Mouse (Mus musculus) lung, embryonic 15.5 days (tissue): ENCODE data around the gene Cdk17. TPM values are rescaled to one million over a fixed set of nuclear protein-coding genes. Genes with fewer than 3 reads are reported as not detected.
"Not testable (repeated sequence)": the region's sequence is repeated elsewhere in the genome, so short reads cannot be mapped to it uniquely, and the experiment has no call there.

Experiments
- ATAC-seq: fragments of 200-750 bp; cut with Nextera tagmentation; 2 replicates; pipeline ENCODE4 v1.8.0; 2017; ENCODE audit warnings: moderate number of reproducible peaks, borderline replicate concordance; ENCODE audit not compliant: low FRiP score, low TSS enrichment; ENCODE audit errors: extremely low read depth
- H3K27ac ChIP-seq: fragments of 300-500 bp; sonication (generic); 2 replicates; pipeline ENCODE4 v1.5.1; 2015; ENCODE audit warnings: moderate library complexity, mild to moderate bottlenecking, inconsistent platforms
- H3K27me3 ChIP-seq: fragments of 300-500 bp; sonication (generic); 2 replicates; pipeline ENCODE4 v1.6.1; 2015; ENCODE audit warnings: inconsistent platforms
- H3K36me3 ChIP-seq: fragments of 300-500 bp; sonication (generic); 2 replicates; pipeline ENCODE4 v1.6.1; 2015; ENCODE audit warnings: inconsistent platforms
- H3K4me1 ChIP-seq: fragments of 300-500 bp; sonication (generic); 2 replicates; pipeline ENCODE4 v1.6.1; 2015; ENCODE audit warnings: inconsistent platforms
- H3K4me2 ChIP-seq: fragments of 300-500 bp; sonication (generic); 2 replicates; pipeline ENCODE4 v1.6.1; 2015; ENCODE audit warnings: inconsistent platforms, mild to moderate bottlenecking, moderate library complexity
- H3K4me3 ChIP-seq: fragments of 300-500 bp; sonication (generic); 2 replicates; pipeline ENCODE4 v1.5.1; 2015; ENCODE audit warnings: mild to moderate bottlenecking, inconsistent platforms
- H3K9ac ChIP-seq: fragments of 300-500 bp; sonication (generic); 2 replicates; pipeline ENCODE4 v1.6.1; 2015; ENCODE audit warnings: inconsistent platforms
- H3K9me3 ChIP-seq: fragments of 300-500 bp; sonication (generic); 2 replicates; pipeline ENCODE4 v1.6.1; 2016; ENCODE audit warnings: inconsistent platforms
- WGBS: fragments of 180-500 bp; shearing (Covaris S2); methylation state at CpG from one replicate; pipeline ENCODE4 v1.1.7; 2015; 5-methylcytosine and 5-hydroxymethylcytosine counted together
- polyA plus RNA-seq: library from polyadenylated mRNA; unstranded; fragments of >200 nt; fragmentation: Nextera tagmentation; extraction: Ambion mirVana; gene quantifications from 2 replicates; pipeline ENCODE4 v1.2.1, GENCODE M21; 2015

Gene Cdk17
- polyA plus RNA-seq, 1 experiment from 2014 or later, result 18.2 TPM

DNA sequence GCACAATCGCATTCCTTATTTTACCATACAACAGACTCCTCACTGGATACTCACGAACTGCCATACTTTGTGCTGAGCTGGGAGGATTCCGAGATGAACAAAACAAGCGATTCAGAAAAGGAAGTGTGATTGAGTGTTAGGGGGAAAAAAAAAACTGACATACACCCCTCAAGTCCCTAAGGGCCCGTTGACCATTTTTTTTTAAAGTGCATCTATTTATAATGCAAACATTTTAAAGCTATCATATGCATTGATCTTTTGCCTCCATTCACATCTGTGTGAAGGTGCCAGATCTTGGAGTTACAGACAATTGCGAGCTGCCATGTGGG lies 16.7 kb upstream of the Cdk17 start:
- Histone ChIP-seq H3K27ac (no peak overlapping the region), H3K27me3 (no peaks in the 10 kb centered on the region), H3K4me3 (no peak overlapping the region), H3K4me2 (no peak overlapping the region), H3K36me3 (no peaks in the 10 kb centered on the region), H3K9me3 (no peaks in the 10 kb centered on the region), H3K9ac (no peak overlapping the region), H3K4me1 (peaks cover 7% of the 10 kb centered on the region)
- WGBS, result 49% methylated on average over 6 of the region's 6 CpGs
- ATAC-seq, result no peak

DNA sequence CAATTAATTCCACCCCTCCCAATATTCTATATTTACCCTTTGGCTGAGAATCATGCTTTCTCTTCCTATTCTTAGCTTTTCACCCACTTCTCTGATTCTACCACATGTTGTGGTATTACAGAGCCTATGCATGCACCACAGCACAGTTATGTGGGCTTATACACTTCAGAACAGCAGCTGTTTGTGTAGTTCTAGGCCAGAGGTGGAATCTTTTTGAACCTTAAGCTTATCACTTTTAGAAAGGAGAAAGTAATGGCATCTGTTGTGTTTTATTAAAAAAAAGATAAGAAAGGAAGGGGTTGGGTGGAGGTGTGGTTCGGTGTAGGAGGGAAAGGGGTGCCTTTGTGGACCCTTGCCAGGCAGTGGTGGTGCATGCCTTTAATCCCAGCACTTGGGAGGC lies 16.1 kb upstream of the Cdk17 start:
- H3K4me1 ChIP-seq, result peaks cover 7% of the 10 kb centered on the region
- H3K36me3 ChIP-seq, result no peaks in the 10 kb centered on the region
- H3K4me3 ChIP-seq, result no peak overlapping the region
- no peaks in the 10 kb centered on the region for H3K9me3 ChIP-seq
- H3K27me3 ChIP-seq, result no peaks in the 10 kb centered on the region
- 81% methylated on average over 1 of the region's 1 CpGs for WGBS
- no peak for ATAC-seq
- H3K9ac ChIP-seq, result no peak overlapping the region
- H3K4me2 ChIP-seq, result no peak overlapping the region
- H3K27ac ChIP-seq, result no peak overlapping the region

DNA sequence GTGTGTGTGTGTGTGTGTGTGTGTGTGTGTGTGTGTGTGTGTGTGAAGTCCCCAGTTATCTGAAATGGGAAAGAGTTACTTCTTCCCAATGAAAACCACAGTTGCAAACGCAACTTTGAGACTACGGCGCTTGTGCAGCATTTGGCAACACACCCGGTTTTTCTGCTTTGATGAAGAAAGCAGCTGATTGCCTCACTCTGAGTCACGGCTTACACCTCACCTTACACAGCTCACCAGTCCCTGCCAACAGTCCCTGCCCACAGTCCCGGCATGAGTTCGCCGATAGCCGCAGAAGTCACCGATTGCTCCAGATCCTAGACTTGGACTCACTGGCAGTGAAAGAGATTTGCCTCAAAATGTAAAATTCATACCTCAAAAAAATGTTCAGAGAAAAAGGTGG lies 15.6 kb upstream of the Cdk17 start:
- no peak for ATAC-seq
- Histone ChIP-seq H3K4me2 (no peak overlapping the region), H3K27me3 (no peaks in the 10 kb centered on the region), H3K4me3 (no peak overlapping the region), H3K9me3 (no peaks in the 10 kb centered on the region), H3K4me1 (peaks cover 7% of the 10 kb centered on the region), H3K36me3 (no peaks in the 10 kb centered on the region), H3K9ac (no peak overlapping the region), H3K27ac (no peak overlapping the region)
- WGBS, result 80% methylated on average over 10 of the region's 10 CpGs

DNA sequence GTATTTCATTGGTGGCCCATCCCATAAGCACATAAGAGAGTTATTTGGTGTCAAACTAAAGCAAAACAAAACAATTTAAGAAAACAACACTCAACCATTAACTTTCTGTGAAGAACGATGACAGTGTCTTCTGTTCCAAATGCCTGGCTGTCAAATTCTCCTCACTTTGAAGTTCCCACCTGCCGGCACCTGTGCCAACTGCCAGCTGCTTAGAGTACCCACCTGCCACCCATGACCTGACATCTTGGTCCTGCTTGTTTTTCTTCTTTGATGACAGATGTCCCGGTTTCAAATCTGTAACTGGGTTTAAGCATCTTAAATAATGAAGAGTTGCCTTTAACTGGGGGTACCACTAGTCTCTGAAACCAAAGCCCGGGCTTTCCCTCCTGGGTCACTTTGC lies 14.1 kb upstream of the Cdk17 start:
- 78% methylated on average over 4 of the region's 4 CpGs for WGBS
- Histone ChIP-seq H3K27me3 (no peaks in the 10 kb centered on the region), H3K9me3 (no peaks in the 10 kb centered on the region), H3K9ac (no peak overlapping the region), H3K4me2 (no peak overlapping the region), H3K27ac (no peak overlapping the region), H3K4me3 (no peak overlapping the region), H3K36me3 (no peaks in the 10 kb centered on the region), H3K4me1 (peaks cover 7% of the 10 kb centered on the region)
- no peak for ATAC-seq

DNA sequence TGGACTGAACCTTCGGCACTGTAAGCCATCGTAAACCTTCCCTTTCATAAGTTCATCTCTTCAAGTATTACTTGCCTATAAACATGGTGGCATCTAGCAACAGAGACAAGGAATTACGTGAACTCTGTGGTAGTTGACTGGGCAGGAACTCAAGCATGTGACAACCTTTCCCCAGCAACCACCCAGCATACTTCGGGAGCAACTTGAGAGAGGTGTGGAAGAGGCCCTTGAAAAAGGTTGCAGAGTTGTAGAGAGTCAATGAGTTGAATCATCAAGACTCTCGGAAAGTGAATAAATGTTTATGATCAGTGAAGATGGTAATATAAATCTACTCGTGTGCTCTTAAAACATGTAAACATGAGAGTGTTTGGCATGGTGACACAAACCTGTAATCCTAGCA lies 13.0 kb upstream of the Cdk17 start:
- Histone ChIP-seq H3K4me2 (no peak overlapping the region), H3K4me3 (no peak overlapping the region), H3K27me3 (no peaks in the 10 kb centered on the region), H3K27ac (no peak overlapping the region), H3K9ac (no peak overlapping the region), H3K4me1 (peaks cover 7% of the 10 kb centered on the region), H3K9me3 (no peaks in the 10 kb centered on the region), H3K36me3 (no peaks in the 10 kb centered on the region)
- 78% methylated on average over 6 of the region's 6 CpGs for WGBS
- no peak for ATAC-seq

DNA sequence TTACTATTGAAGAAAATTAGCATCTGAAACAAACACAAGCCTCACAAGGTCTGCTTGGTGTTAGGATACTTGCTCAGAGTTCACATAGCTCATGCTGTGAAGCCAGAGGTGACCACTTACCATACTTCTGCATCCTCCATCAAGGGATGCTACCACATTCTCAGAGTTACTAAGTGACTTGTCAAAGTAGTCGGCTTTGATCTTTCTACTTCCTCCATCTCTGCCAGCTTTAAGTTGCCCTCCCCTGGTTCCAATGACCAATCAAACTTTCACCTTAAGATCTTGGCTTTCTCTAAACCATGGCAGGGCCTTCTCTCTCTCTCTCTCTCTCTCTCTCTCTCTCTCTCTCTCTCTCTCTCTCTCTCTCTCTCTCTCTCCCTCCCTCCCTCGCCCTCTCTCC lies 11.1 kb upstream of the Cdk17 start:
- Histone ChIP-seq H3K4me1 (no peaks in the 10 kb centered on the region), H3K36me3 (no peaks in the 10 kb centered on the region), H3K27me3 (no peaks in the 10 kb centered on the region), H3K9ac (no peak overlapping the region), H3K9me3 (no peaks in the 10 kb centered on the region), H3K4me3 (no peak overlapping the region), H3K4me2 (no peak overlapping the region), H3K27ac (no peak overlapping the region)
- 18% methylated on average over 1 of the region's 2 CpGs for WGBS
- ATAC-seq, result no peak

DNA sequence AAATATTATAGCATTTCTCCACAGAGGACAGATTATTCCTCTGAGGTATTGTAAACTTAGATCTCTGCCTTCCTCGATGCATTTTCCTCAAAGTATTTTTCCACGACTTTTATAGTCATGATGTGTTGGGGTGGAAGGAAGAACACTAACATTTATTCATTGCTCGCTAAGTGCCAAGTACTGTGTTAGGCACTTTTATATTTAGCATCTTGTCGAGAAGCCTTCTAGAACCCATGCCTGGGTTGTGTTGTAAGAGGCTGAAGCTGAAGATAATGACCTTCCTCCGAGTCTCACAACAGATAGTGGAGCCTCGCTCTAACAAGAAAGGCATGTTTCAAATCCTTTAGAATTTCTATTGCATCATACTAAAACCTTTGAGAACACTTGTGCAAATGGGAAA lies 8.9 kb upstream of the Cdk17 start:
- no peak overlapping the region for H3K4me2 ChIP-seq
- no peaks in the 10 kb centered on the region for H3K36me3 ChIP-seq
- no peak overlapping the region for H3K27ac ChIP-seq
- no peaks in the 10 kb centered on the region for H3K9me3 ChIP-seq
- no peak overlapping the region for H3K9ac ChIP-seq
- H3K4me3 ChIP-seq, result no peak overlapping the region
- no peaks in the 10 kb centered on the region for H3K27me3 ChIP-seq
- 31% methylated on average over 6 of the region's 6 CpGs for WGBS
- no peak for ATAC-seq
- 0 out of 2 replicates have a peak, but pooled peaks cover 3% of the 10 kb centered on the region for H3K4me1 ChIP-seq

DNA sequence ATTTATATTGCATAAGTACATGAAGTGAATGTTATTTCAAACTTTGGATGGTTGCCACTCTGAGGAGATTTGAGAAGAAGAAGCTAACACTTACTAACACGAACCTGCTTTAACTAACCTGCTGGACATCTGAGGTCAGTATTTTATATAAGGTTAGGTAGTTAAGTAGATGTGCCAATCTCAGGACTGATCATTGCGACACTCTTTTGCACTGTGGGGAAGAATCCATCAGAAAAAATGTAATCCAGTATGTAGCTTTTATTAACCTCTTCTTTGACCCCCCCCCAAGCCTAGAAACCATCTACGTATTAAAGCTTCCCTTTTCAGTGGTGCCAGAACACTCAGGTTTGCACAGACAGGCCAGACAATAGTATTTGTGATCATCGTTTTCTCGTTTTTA lies 8.0 kb upstream of the Cdk17 start:
- Histone ChIP-seq H3K4me2 (no peak overlapping the region), H3K36me3 (no peaks in the 10 kb centered on the region), H3K27ac (no peak overlapping the region), H3K9ac (no peak overlapping the region), H3K27me3 (no peaks in the 10 kb centered on the region), H3K9me3 (no peaks in the 10 kb centered on the region), H3K4me1 (0 out of 2 replicates have a peak, but pooled peaks cover 3% of the 10 kb centered on the region), H3K4me3 (no peak overlapping the region)
- 83% methylated on average over 5 of the region's 5 CpGs for WGBS
- ATAC-seq, result no peak

DNA sequence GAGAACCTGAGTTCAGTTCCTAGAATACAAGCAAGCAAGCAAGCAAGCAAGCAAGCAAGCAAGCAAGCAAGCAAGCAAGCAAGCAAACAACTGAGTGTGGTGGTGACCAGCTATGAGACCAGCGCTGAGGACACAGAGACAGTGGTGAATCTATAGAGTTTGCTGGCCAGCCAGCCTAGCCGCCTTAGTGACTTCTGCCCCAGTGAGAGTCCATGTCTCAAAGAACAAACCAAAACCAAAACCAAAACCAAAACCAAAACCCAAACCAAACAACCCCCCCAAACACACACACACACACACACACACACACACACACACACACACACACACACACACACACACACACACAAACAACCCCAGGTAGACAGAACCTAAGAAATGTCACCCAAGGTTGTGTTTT lies 7.3 kb upstream of the Cdk17 start:
- WGBS, result 91% methylated on average over 2 of the region's 2 CpGs
- H3K36me3 ChIP-seq, H3K4me3 ChIP-seq, H3K9ac ChIP-seq, H3K4me2 ChIP-seq, ATAC-seq, H3K9me3 ChIP-seq, H3K4me1 ChIP-seq, H3K27me3 ChIP-seq, H3K27ac ChIP-seq: not testable (repeated sequence)

DNA sequence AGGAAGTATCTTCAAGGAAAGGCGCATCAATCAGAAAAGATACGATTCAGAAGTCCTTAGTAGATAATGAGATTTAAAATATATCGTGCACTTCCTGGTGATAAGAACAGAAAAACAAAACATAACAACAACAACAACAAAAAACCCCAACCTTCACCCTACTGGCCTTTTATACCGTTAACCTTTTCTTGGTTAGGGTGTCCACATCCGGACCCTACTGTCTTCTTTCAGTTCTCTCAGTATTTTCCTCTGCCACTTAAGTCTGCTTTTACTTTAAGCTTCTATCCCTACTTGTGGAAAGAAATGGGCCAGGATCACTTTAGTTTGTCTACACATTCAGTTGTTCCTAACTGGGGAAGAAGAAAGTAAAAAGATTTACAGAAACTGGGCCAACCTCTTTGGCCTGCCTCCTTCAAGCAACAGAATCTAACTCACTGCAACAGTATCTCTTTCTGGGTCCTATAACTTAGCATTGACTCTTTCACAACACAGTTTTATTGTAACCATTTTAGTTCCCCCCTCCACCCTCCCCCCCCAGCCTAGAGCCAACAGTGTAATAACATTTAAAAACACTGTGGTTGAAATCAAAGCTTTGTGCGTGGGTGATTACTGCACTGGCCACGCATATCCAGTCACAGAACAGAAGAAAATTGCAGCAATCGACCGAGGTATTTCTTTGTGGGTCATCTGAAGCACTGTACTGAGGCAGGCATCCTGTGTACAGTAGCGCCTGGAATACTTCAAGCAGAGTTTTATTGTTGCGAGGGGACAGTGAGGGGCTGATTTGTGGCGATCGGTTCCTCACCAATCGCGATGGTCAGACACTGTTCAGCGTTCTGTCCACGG lies 801 bp upstream of the Cdk17 start:
- Histone ChIP-seq H3K27me3 (no peaks in the 10 kb centered on the region), H3K9me3 (no peaks in the 10 kb centered on the region), H3K36me3 (no peaks in the 10 kb centered on the region), H3K4me2 (peak overlapping the region; percentile 68), H3K9ac (peak overlapping the region; percentile 49), H3K27ac (peak overlapping the region; percentile 100; the same call in 1 of the 2 replicates), H3K4me3 (peak overlapping the region; percentile 99), H3K4me1 (peaks cover 28% of the 10 kb centered on the region)
- WGBS, result 22% methylated on average over 17 of the region's 17 CpGs
- ATAC-seq, result peak; percentile 67; the same call in 1 of the 2 replicates

DNA sequence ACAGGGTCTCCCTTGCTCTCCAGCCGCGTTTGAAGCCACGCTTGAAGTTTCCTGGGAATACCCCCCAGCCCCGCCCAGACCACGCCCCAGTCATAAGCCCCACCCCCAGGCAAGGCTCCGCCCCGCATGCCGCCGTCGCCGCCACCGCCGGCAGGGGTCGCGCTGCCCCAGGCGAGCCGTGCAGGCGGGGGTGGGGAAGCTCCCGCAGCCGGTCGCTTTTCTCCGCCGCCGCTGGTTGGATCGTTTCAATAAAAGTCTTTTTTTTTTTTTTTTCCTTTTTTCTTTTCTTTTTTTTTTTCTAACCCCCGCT lies 223 bp upstream of the Cdk17 start:
- no peaks in the 10 kb centered on the region for H3K36me3 ChIP-seq
- peak overlapping the region; percentile 99 for H3K4me3 ChIP-seq
- no peaks in the 10 kb centered on the region for H3K9me3 ChIP-seq
- H3K4me2 ChIP-seq, result peak overlapping the region; percentile 76
- peak overlapping the region; percentile 100 for H3K27ac ChIP-seq
- H3K9ac ChIP-seq, result peak overlapping the region; percentile 96
- WGBS, result 0% methylated on average over 26 of the region's 26 CpGs
- H3K27me3 ChIP-seq, result no peaks in the 10 kb centered on the region
- peaks cover 32% of the 10 kb centered on the region for H3K4me1 ChIP-seq
- ATAC-seq, result peak; percentile 95

DNA sequence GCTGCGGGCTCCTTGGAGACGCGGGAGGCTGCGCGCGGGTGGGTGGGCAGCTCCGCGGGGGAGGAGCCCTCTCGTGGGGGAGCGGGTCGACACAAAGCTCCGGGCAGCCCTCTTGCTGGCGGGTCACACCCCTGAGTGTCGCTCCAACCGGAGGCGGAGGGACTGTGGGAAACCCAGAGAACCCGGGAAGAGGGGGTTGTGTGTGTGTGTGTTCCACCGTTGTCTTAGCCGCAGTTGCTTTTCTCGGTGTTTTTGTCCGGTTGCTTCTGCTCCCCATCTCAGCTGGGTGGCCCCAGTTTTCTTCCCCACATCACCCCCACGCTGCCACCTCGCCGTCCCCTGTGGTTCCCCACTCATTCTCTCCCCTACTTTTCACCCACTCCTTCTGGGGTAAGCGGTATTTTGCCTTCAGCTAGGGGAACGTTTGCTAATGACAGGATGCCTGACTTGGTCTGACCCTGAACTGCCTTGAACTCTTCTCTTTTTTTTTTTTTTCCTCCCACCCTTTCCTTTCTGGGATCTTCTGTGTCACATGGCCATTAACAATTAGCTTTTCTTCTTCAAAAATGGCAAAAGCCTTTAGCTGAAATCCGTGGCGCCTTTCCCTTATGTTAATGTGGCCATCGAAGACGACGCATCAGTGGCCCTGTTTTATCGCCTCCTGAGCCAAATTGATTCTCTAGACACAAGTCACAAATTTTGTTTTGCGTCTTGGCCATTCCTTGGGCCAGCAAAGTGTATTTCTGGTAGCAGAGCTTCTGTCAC lies 1.0 kb downstream of the Cdk17 start:
- no peaks in the 10 kb centered on the region for H3K27me3 ChIP-seq
- H3K9ac ChIP-seq, result peak overlapping the region; percentile 96
- H3K4me3 ChIP-seq, result peak overlapping the region; percentile 99
- H3K4me2 ChIP-seq, result peak overlapping the region; percentile 76
- H3K9me3 ChIP-seq, result no peaks in the 10 kb centered on the region
- H3K27ac ChIP-seq, result peak overlapping the region; percentile 100
- H3K4me1 ChIP-seq, result peaks cover 43% of the 10 kb centered on the region
- peak; percentile 23; the same call in 1 of the 2 replicates for ATAC-seq
- H3K36me3 ChIP-seq, result no peaks in the 10 kb centered on the region
- under 1% methylated on average over 33 of the region's 33 CpGs for WGBS
